Mouse (Mus musculus): ENCODE measurements around the gene Tnpo2. TPM values are rescaled to one million over a fixed set of nuclear protein-coding genes. Genes with fewer than 3 reads are reported as not detected.

Gene Tnpo2
- polyA plus RNA-seq (2017; shearing (Covaris generic)) = 10 to 100 TPM; 20.7 to 25.3 TPM

DNA sequence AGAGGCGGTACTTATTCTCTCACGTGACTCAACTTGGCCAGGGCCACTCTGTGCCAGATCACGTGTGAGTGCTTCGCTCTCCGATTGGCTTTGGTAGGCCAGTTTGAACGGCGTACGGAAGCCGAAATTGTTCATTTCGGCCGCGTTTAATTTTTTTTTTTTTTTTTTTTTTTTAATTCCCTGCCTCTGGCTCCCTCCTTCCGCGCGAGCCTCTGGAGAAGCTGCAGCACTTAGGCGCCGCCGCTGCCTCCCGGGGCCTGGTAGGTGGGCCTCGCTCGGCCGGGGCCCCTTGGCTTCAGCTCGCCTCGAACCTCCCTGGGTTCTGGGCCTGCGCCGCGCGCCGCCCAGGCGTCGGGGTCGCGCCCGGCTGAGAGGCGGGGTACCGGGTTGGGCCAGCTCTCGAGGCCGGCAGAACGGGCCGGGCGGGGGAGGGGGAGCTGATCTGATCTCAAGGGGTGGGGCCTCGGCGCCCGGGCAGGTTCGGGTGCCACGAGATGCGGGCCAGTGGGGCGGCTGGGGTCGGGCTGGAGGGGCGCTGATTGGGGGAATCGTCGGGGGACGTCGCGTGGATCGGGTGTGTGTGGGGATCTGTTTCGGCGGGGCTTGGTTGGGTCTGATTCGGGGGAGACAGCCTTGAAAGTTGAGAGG is at the start of gene Tnpo2:
Gene Tnpo2 (plus strand): TSS at position 198 of the 648 bp plus-strand sequence.

DNA sequence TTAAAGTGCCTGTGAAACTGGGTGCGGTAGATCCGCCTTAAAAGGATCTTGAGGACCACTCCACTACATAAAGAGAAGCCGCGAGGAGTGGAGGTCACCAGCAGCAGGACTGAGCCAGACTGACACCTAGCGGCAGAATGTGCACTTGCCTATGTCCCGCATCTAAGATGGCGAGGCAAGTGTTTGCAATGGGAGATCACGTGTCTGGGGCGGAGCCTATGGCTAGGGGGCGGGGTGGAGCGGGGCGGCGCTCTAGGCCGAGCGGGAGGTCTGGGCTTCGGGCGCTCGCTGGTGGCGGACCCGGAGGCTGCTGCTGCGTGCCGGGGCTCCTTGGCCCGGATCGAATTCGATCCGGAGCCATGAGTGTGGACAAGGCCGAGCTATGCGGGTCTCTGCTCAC is 46.4 kb upstream of the Tnpo2 start, which contains the start of gene Hook2:
Gene Hook2 (plus strand): TSS at position 255 of the 400 bp plus-strand sequence.

DNA sequence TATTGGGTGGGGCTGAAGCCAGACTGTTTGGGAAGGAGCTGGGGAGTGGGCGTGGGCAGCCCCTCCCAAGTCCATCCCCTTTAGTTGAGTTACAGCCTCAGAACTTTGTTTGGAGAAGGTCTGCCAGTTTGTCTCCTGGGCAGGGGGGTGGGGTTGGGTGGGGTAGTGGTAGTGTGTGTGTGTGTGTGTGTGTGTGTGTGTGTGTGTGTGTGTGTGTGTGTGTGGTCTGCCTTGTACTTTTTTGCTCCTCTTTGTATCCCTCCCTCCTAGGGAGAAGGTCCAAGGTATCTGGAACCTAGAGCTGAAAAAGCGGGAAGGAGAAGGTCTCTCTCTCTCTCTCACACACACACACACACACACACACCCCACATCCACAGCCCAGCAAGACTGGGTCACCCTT is 22.3 kb upstream of the Tnpo2 start, which contains the start of gene Best2:
Gene Best2 (minus strand): TSS at position 101 of the 400 bp plus-strand sequence.

DNA sequence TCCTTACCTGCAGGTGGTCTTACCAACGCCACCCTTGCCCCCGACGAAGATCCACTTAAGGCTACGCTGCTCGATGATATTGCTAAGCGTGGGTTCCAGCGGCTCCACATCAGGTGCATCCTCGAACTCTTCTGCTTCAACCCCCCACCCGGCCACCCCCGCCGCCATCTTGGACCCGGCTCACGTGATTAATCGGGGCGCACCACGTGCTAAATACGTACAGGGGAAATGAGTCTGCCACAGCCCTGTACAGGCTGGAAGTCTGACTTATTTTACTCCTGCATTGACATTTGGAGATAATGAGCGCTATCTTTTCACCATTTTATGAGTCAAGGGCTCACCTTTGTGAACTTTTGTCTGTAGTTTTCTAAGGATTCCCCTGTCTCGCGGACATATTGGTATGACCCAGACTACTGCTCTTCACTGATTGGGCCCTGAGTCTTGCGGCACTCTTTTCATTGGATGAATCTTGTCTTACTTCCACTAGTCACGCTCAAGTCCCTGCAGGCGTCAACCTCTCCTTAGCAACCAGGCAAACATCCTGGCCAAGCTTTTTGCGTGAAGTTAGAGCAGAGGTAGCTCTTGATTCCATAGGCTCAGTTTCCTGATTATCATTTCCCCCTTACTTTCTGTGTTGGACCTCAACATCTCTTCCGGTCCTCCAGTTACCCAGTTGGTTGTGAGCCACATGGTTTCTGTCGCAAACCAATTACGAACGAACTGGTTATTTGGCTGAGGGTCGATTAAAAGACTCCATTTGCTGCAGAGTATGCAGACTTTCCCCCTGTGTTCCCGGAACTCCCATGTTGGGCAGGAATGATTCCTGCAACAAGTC is 11.4 kb upstream of the Tnpo2 start, which contains the start of gene Asna1:
Gene Asna1 (minus strand): TSS at position 184 of the 835 bp plus-strand sequence.

DNA sequence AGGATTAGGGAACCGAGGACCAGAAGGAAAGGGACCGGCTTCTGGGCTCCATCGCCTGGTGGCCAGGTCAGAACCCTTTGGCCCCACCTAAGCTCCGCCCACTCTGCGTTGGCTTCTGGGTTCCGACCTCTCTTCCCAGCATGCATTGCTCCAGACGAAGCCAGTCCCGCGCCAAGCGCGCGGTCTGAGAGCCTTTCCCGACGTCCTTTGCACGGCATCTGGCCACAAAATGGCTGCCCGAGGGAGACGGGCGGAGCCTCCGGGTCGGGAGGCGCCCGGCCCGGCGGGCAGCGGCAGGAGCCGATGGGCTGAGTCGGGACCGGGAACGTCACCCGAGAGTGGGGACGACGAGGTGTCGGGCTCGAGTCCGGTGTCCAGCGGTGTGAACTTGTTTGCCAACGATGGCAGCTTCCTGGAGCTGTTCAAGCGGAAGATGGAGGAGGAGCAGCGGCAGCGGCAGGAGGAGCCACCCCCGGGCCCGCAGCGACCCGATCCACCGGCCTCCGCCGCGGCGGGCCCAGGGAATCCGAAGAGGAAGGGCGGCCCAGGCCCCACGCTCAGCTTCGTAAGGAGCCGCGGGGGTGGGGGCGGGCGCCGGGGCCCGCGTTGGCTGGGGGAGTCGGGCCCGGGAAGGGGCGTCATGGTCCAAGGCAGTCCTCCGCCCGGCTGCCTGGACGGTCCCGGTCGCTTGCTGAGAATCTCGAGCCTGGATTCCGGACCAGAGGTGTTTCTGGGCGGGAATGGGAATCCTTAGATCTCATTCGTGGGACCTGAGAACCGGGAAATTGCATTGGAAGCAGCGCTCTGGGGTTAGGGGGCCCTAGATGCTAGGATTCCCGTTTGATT is 9.8 kb upstream of the Tnpo2 start, which contains the start of gene Trir:
Gene Trir (plus strand): TSS at position 154 of the 846 bp plus-strand sequence.

DNA sequence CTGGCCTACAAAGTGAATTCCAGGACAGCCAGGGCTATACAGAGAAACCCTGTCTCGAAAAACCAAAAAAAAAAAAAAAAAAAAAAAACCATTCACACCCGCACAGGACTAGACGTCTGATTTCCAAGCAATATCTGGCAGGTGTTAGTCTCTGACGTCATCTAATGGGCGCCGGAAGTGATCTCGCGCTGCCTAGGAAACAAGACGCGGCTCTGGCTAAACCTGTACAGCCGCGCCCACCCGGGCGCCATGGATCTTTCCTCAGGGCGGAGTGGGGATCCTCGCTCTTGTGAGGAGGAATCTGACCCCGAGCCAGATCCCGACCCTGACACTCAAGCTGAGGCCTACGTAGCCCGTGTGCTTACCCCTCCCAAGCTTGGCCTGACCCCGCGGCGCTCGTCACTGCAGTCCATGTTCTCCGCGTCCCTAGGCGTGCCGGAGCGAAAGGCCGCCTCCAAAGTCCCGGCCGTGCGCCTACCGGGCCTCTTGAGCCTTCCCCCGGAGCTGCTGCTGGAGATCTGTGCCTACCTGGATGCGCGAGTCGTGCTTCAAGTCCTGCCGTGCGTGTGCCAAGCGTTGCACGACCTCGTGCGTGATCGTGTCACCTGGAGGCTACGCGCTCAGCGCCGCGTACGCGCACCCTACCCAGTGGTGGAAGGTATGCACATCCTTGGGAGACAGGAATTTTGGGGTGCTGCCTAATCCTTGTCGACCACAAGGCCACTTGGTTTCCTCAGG is 23.3 kb downstream of the Tnpo2 start, which contains the start of gene Fbxw9:
Gene Fbxw9 (plus strand): TSS at position 177 of the 738 bp plus-strand sequence.

GRCm38 (mm10) chr8:85067982-85068381 is 31.3 kb downstream of the Tnpo2 start, which contains the start of gene Gm5741:
Gene Gm5741 (minus strand): TSS chr8:85067982.

DNA sequence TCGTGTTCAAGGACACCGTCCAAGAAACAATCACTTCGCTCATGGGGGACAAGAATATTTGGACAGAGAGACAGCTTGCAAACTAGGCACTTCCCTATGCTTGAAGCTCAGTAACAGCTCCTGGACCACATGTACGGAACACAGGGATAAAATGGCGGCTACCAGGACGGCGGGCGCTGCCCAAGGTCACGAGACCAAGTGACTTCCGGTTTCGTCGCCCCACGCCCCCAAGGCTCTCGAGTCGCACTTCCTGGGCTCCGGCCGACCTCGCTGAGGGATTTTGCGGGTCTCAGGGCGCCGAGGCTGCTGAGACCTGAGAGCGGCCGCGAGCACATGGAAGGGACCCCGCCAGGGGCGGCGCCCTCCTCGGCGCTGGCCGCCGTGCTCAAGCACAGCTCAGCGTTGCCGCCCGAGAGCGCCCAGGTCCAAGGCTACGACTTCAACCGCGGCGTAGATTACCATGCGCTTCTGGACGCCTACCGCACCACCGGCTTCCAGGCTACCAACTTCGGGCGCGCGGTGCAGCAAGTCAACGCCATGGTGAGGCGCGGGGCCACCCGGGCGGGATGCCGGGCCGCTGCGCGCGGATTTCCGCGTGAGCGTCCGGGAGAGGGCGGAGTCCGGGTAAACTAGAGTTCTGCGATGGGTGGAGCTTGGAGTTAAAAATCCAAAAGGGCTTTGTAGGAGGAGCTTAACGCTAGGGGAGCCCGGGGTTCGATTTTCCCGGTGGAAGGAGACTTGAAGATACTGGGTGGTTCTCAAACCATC is 35.0 kb downstream of the Tnpo2 start, which contains the start of gene Dhps:
Gene Dhps (plus strand): TSS at position 244 of the 768 bp plus-strand sequence.

DNA sequence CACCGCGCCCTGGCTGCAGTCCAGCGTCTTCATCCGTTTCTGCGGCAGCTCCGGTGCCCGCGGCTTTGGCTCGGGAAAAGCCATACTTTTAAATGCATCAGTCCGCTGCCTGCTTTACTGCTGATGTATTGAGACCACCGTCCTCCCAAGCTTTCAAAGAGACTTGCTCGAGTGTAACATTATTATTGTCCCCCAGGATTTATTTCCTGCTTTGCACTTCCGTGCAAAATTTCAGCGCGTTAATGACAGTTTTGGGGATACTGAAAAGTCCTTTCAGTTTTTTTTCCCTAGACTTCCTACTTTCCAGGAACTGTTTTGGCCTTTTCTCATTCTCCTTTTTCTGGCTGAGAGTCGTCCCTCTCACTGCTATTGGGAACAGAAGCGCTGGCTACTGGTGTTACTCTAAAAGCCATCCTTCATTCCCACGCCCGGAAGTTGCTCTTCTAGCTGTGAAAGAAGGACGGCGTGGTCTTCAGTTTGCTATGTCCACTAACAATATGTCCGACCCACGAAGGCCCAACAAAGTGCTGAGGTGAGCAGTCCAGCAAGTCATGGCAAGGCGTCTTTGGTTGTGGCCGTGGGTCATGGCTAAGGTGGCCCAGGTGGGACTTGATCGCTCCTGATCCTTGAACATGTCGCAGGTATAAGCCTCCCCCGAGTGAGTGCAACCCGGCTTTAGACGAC is 44.0 kb downstream of the Tnpo2 start, which contains the start of gene Wdr83os:
Gene Wdr83os (plus strand): TSS at position 209 of the 684 bp plus-strand sequence.

GRCm38 (mm10) chr8:85081216-85081555 is 44.5 kb downstream of the Tnpo2 start, which contains the start of gene Wdr83:
Gene Wdr83 (minus strand): TSS chr8:85081306.

GRCm38 (mm10) chr8:85083108-85083813 is 46.5 kb downstream of the Tnpo2 start, which contains the start of gene Man2b1:
Gene Man2b1 (plus strand): TSS chr8:85083270.

Other genes with a start within 250 kb of the Tnpo2 start
- 10 to 100 TPM in 1 of 2 experiments, 1 to 10 TPM in 1; 4.1 to 12.3 TPM for gene Nfix, start 236.6 kb upstream of the Tnpo2 start, polyA plus RNA-seq (2017; shearing (Covaris generic))
- gene Dand5, start 214.1 kb upstream of the Tnpo2 start, polyA plus RNA-seq (2017; shearing (Covaris generic)) = 1 to 10 TPM; 3.3 to 4.2 TPM
- 10 to 100 TPM; 29.7 to 37.9 TPM for gene Gadd45gip1, start 205.4 kb upstream of the Tnpo2 start, polyA plus RNA-seq (2017; shearing (Covaris generic))
- 100 to 1,000 TPM; 159 to 183 TPM for gene Rad23a, start 196.2 kb upstream of the Tnpo2 start, polyA plus RNA-seq (2017; shearing (Covaris generic))
- 100 to 1,000 TPM; 378 to 630 TPM for gene Calr, start 190.0 kb upstream of the Tnpo2 start, polyA plus RNA-seq (2017; shearing (Covaris generic))
- gene Farsa, start 179.9 kb upstream of the Tnpo2 start, polyA plus RNA-seq (2017; shearing (Covaris generic)) = 10 to 100 TPM; 78.3 to 79.8 TPM
- gene Syce2, start 164.8 kb upstream of the Tnpo2 start, polyA plus RNA-seq (2017; shearing (Covaris generic)) = 10 to 100 TPM in 1 of 2 experiments, 1 to 10 TPM in 1; 9.1 to 16.8 TPM
- gene Gcdh, start 143.0 kb upstream of the Tnpo2 start, polyA plus RNA-seq (2017; shearing (Covaris generic)) = 10 to 100 TPM; 22.2 to 31.5 TPM
- 1 to 10 TPM; 1.3 to 3.6 TPM for gene Klf1, start 135.0 kb upstream of the Tnpo2 start, polyA plus RNA-seq (2017; shearing (Covaris generic))
- gene Dnase2a, start 128.4 kb upstream of the Tnpo2 start, polyA plus RNA-seq (2017; shearing (Covaris generic)) = 10 to 100 TPM in 1 of 2 experiments, 1 to 10 TPM in 1; 6.1 to 11.9 TPM
- gene Mast1, start 99.6 kb upstream of the Tnpo2 start, polyA plus RNA-seq (2017; shearing (Covaris generic)) = 1 to 10 TPM in 1 of 2 experiments, under 1 TPM in 1; 0.62 to 1.2 TPM
- gene Rtbdn, start 89.9 kb upstream of the Tnpo2 start, polyA plus RNA-seq (2017; shearing (Covaris generic)) = under 1 TPM in 1 of 2 experiments, not detected in 1; 0.21 TPM
- not detected for gene Gm49661, start 67.5 kb upstream of the Tnpo2 start, polyA plus RNA-seq (2017; shearing (Covaris generic))
- gene Prdx2, start 67.3 kb upstream of the Tnpo2 start, polyA plus RNA-seq (2017; shearing (Covaris generic)) = 100 to 1,000 TPM; 205 to 213 TPM
- gene Rnaseh2a, start 67.1 kb upstream of the Tnpo2 start, polyA plus RNA-seq (2017; shearing (Covaris generic)) = 10 to 100 TPM; 80.7 to 89.0 TPM
- 100 to 1,000 TPM; 294 to 399 TPM for gene Junb, start 58.2 kb upstream of the Tnpo2 start, polyA plus RNA-seq (2017; shearing (Covaris generic))
- 10 to 100 TPM in 1 of 2 experiments, 1 to 10 TPM in 1; 9.5 to 11.1 TPM for gene Hook2, start 46.3 kb upstream of the Tnpo2 start, polyA plus RNA-seq (2017; shearing (Covaris generic))
- not detected for gene Best2, start 22.4 kb upstream of the Tnpo2 start, polyA plus RNA-seq (2017; shearing (Covaris generic))
- gene Asna1, start 11.6 kb upstream of the Tnpo2 start, polyA plus RNA-seq (2017; shearing (Covaris generic)) = 10 to 100 TPM; 53.6 to 65.3 TPM
- 100 to 1,000 TPM; 248 to 252 TPM for gene Trir, start 10.1 kb upstream of the Tnpo2 start, polyA plus RNA-seq (2017; shearing (Covaris generic))
- gene Fbxw9, start 23.1 kb downstream of the Tnpo2 start, polyA plus RNA-seq (2017; shearing (Covaris generic)) = 1 to 10 TPM; 4.5 to 7.0 TPM
- gene Gm5741, start 31.1 kb downstream of the Tnpo2 start, polyA plus RNA-seq (2017; shearing (Covaris generic)) = 1 to 10 TPM; 1.5 to 2.8 TPM
- gene Dhps, start 34.8 kb downstream of the Tnpo2 start, polyA plus RNA-seq (2017; shearing (Covaris generic)) = 100 to 1,000 TPM in 1 of 2 experiments, 10 to 100 TPM in 1; 77.6 to 102 TPM
- 100 to 1,000 TPM; 158 to 186 TPM for gene Wdr83os, start 43.8 kb downstream of the Tnpo2 start, polyA plus RNA-seq (2017; shearing (Covaris generic))
- 10 to 100 TPM; 35.2 to 42.7 TPM for gene Wdr83, start 44.4 kb downstream of the Tnpo2 start, polyA plus RNA-seq (2017; shearing (Covaris generic))
- 100 to 1,000 TPM; 104 to 165 TPM for gene Man2b1, start 46.4 kb downstream of the Tnpo2 start, polyA plus RNA-seq (2017; shearing (Covaris generic))
- under 1 TPM in 1 of 2 experiments, not detected in 1; 0.17 TPM for gene Zfp791, start 86.2 kb downstream of the Tnpo2 start, polyA plus RNA-seq (2017; shearing (Covaris generic))
- gene Cks1brt, start 115.0 kb downstream of the Tnpo2 start, polyA plus RNA-seq (2017; shearing (Covaris generic)) = under 1 TPM; 0.10 to 0.28 TPM
- gene Olfr371, start 189.1 kb downstream of the Tnpo2 start, polyA plus RNA-seq (2017; shearing (Covaris generic)) = under 1 TPM in 1 of 2 experiments, not detected in 1; 0.37 TPM

Data from activated CD4-positive, CD25-positive, alpha-beta regulatory T cell (primary cell).